ENCODE assay signal across 19 mouse cellular contexts in the genomic region with DNA sequence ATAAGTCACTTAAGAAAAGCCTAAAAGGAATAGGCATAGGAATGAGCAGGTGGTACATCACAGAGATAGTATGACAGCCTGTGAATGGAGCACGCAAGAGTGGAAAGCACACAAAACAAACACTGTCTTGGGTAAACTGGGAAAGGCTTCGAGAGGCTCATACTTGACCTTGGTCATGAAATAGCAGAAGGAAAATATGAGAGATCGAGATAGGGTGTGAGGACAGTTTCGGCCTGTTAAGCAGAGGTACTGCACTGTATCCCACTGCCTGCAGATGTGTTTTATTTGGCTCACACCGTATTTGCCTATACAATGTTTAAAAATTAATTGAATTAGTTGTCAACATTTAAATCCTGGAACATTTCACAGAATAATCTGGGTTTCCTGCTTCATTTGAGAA.
DNase-seq lines count a peak whose midpoint lies in the region; ATAC-seq and TF ChIP-seq lines count a peak whose summit lies in the region.
"Had no signal": no experiment of that assay in that cellular context is flagged by ENCODE, and none has a peak within 500 bp of the region (broad histone marks: within the 10 kb centered on the region; RNA-seq: fewer than 3 reads in every experiment).

No protein-coding gene starts in this region.

- H3K4me1 ChIP-seq in heart, adult 2 months (ENCODE audit: control insufficient read depth, insufficient read depth, low read length), result no peaks in the 10 kb centered on the region
- no peaks in the 10 kb centered on the region for H3K4me1 ChIP-seq in heart, postnatal 0 days (ENCODE audit: control insufficient read depth, insufficient read depth)
- H3K4me1 ChIP-seq in heart, embryonic 10.5 days, result no peaks in the 10 kb centered on the region
- H3K4me1 ChIP-seq in kidney, postnatal 0 days (replicated peaks; ENCODE audit: insufficient read depth, low read length), result no peaks in the 10 kb centered on the region
- H3K4me1 ChIP-seq: embryonic facial prominence, embryonic 13.5 days; forebrain, embryonic 13.5 days; heart, embryonic 13.5 days; hindbrain, embryonic 15.5 days had no signal

- no peak overlapping the region for H3K27ac ChIP-seq in heart, adult 2 months
- no peak overlapping the region for H3K27ac ChIP-seq in heart, postnatal 0 days (ENCODE audit: low read depth)
- H3K27ac ChIP-seq in heart, embryonic 10.5 days, result no peak overlapping the region
- no peak overlapping the region for H3K27ac ChIP-seq in kidney, postnatal 0 days
- H3K27ac ChIP-seq: embryonic facial prominence, embryonic 13.5 days; forebrain, embryonic 13.5 days; heart, embryonic 13.5 days; hindbrain, embryonic 15.5 days had no signal

- DNase-seq in heart, adult 11 months, result peak; percentile 63
- DNase-seq in heart, adult 2 months, result no peak
- DNase-seq in heart, postnatal 0 days (ENCODE audit: low spot score), result peak; percentile 13
- DNase-seq in heart, embryonic 10.5 days (ENCODE audit: low spot score), result no peak
- DNase-seq in kidney, postnatal 0 days (ENCODE audit: low spot score), result peak; percentile 49
- DNase-seq in kidney, adult 9 months, result no peak
- DNase-seq in MN1 (ENCODE audit: low spot score), result peak; percentile 42
- DNase-seq: adrenal gland, postnatal 14 days; cerebellum, adult 11-12 months; cerebellum, adult 9-10 months; cerebellum, postnatal 25 days; forebrain, postnatal 0 days; gastrocnemius, postnatal 14 days had no signal

- TF ChIP-seq CTCF in heart, adult 2 months (IDR thresholded peaks at IDR 0.05), result no peak
- TF ChIP-seq CTCF in heart, postnatal 0 days (IDR thresholded peaks at IDR 0.05; ENCODE audit: low read depth), result no peak
- no peak for TF ChIP-seq CTCF in kidney, postnatal 0 days (IDR thresholded peaks at IDR 0.05; ENCODE audit: low read depth)

- H3K4me3 ChIP-seq in heart, adult 2 months, result no peak overlapping the region
- no peak overlapping the region for H3K4me3 ChIP-seq in heart, postnatal 0 days (ENCODE audit: low read depth, low read length)
- no peak overlapping the region for H3K4me3 ChIP-seq in heart, embryonic 10.5 days
- no peak overlapping the region for H3K4me3 ChIP-seq in kidney, postnatal 0 days (replicated peaks; ENCODE audit: low read depth, low read length)
- H3K4me3 ChIP-seq: embryonic facial prominence, embryonic 13.5 days; forebrain, embryonic 13.5 days; heart, embryonic 13.5 days; hindbrain, embryonic 15.5 days had no signal

- WGBS in heart, adult 2 months, result 60% methylated on average over 5 of the region's 5 CpGs
- WGBS in heart, postnatal 0 days, result 61% methylated on average over 5 of the region's 5 CpGs
- 76% methylated on average over 5 of the region's 5 CpGs for WGBS in heart, embryonic 10.5 days
- whole genome bisulfite sequencing in kidney, postnatal 0 days, result 36% methylated on average over 5 of the region's 5 CpGs

- H3K9me3 ChIP-seq in heart, postnatal 0 days (replicated peaks; ENCODE audit: control insufficient read depth, low read length), result no peaks in the 10 kb centered on the region
- H3K9me3 ChIP-seq in heart, embryonic 10.5 days, result no peaks in the 10 kb centered on the region
- H3K9me3 ChIP-seq in kidney, postnatal 0 days (replicated peaks; ENCODE audit: low read length), result no peaks in the 10 kb centered on the region
- H3K9me3 ChIP-seq: embryonic facial prominence, embryonic 13.5 days; forebrain, embryonic 13.5 days; heart, embryonic 13.5 days; hindbrain, embryonic 15.5 days had no signal

- H3K79me2 ChIP-seq in heart, adult 2 months (replicated peaks; ENCODE audit: control insufficient read depth, insufficient read depth, low read length), result no peaks in the 10 kb centered on the region

- no peak; the same call in 1 of the 2 replicates for ATAC-seq in heart, postnatal 0 days (ENCODE audit: insufficient read depth, low read depth)
- ATAC-seq in kidney, postnatal 0 days (replicated peaks; ENCODE audit: low FRiP score, low read depth), result no peak
- ATAC-seq: activated CD4-positive, CD25-positive, alpha-beta regulatory T cell, adult 4 months; forebrain, embryonic 13.5 days; forebrain, postnatal 0 days; Patski had no signal

- no peak overlapping the region for H3K9ac ChIP-seq in heart, adult 2 months (ENCODE audit: low read depth, low read length)
- no peak overlapping the region for H3K9ac ChIP-seq in heart, postnatal 0 days (replicated peaks; ENCODE audit: low read depth, low read length)
- H3K9ac ChIP-seq in kidney, postnatal 0 days (ENCODE audit: low read depth, low read length), result no peak overlapping the region
- H3K9ac ChIP-seq: embryonic facial prominence, embryonic 13.5 days; forebrain, embryonic 13.5 days; forebrain, postnatal 0 days; heart, embryonic 13.5 days; hindbrain, embryonic 15.5 days had no signal

- intact Hi-C loops in heart, adult 2 months (cut with DNase I), result no loop called here

- H3K36me3 ChIP-seq in heart, adult 2 months (ENCODE audit: control insufficient read depth, insufficient read depth, low read length), result no peaks in the 10 kb centered on the region
- no peaks in the 10 kb centered on the region for H3K36me3 ChIP-seq in heart, postnatal 0 days (replicated peaks; ENCODE audit: control insufficient read depth, insufficient read depth, low read length)
- H3K36me3 ChIP-seq in heart, embryonic 10.5 days, result no peaks in the 10 kb centered on the region
- no peaks in the 10 kb centered on the region for H3K36me3 ChIP-seq in kidney, postnatal 0 days (ENCODE audit: insufficient read depth, low read length)
- H3K36me3 ChIP-seq: embryonic facial prominence, embryonic 13.5 days; heart, embryonic 13.5 days; hindbrain, embryonic 15.5 days had no signal

- no peaks in the 10 kb centered on the region for H3K27me3 ChIP-seq in heart, adult 2 months (ENCODE audit: control insufficient read depth, insufficient read depth, low read length)
- no peaks in the 10 kb centered on the region for H3K27me3 ChIP-seq in heart, postnatal 0 days (ENCODE audit: control insufficient read depth, insufficient read depth, low read length)
- no peaks in the 10 kb centered on the region for H3K27me3 ChIP-seq in heart, embryonic 10.5 days (ENCODE audit: insufficient read depth, poor library complexity, severe bottlenecking)
- H3K27me3 ChIP-seq in kidney, postnatal 0 days (ENCODE audit: insufficient read depth, low read length), result no peaks in the 10 kb centered on the region
- H3K27me3 ChIP-seq: embryonic facial prominence, embryonic 13.5 days; forebrain, embryonic 13.5 days; heart, embryonic 13.5 days; hindbrain, embryonic 15.5 days had no signal

- no peak overlapping the region for H3K4me2 ChIP-seq in heart, postnatal 0 days (ENCODE audit: low read depth, low read length)
- H3K4me2 ChIP-seq in kidney, postnatal 0 days (ENCODE audit: low read length), result no peak overlapping the region
- H3K4me2 ChIP-seq: embryonic facial prominence, embryonic 13.5 days; forebrain, embryonic 13.5 days; heart, embryonic 13.5 days; hindbrain, embryonic 15.5 days had no signal

- TF ChIP-seq POLR2A in heart, adult 2 months (IDR thresholded peaks at IDR 0.05; ENCODE audit: insufficient read depth, low read depth, low read length), result no peak

- no peak for TF ChIP-seq EP300 in heart, adult 2 months (IDR thresholded peaks at IDR 0.05; ENCODE audit: insufficient read depth, low read depth, low read length)
- no peak for TF ChIP-seq EP300 in heart, postnatal 0 days (IDR thresholded peaks at IDR 0.05; ENCODE audit: low read depth)

Comparison
In these comparisons a context has a peak if more than half of its experiments do, and no peak if none do; other contexts are left out.
1. DNase-seq: peak in heart, adult 11 months (single experiment), heart, postnatal 0 days (single experiment), kidney, postnatal 0 days (single experiment) and MN1 (single experiment); none in heart, adult 2 months (0 of 2), heart, embryonic 10.5 days (single experiment) and kidney, adult 9 months (single experiment).